Mouse (Mus musculus): ENCODE results near the gene Zmynd10. TPM values are rescaled to one million over a fixed set of nuclear protein-coding genes. Genes with fewer than 3 reads are reported as not detected.

Zmynd10 gene
- polyA plus RNA-seq, 3 experiments from 2014 or later = 1.8 to 2.9 (median 2.1) TPM

DNA sequence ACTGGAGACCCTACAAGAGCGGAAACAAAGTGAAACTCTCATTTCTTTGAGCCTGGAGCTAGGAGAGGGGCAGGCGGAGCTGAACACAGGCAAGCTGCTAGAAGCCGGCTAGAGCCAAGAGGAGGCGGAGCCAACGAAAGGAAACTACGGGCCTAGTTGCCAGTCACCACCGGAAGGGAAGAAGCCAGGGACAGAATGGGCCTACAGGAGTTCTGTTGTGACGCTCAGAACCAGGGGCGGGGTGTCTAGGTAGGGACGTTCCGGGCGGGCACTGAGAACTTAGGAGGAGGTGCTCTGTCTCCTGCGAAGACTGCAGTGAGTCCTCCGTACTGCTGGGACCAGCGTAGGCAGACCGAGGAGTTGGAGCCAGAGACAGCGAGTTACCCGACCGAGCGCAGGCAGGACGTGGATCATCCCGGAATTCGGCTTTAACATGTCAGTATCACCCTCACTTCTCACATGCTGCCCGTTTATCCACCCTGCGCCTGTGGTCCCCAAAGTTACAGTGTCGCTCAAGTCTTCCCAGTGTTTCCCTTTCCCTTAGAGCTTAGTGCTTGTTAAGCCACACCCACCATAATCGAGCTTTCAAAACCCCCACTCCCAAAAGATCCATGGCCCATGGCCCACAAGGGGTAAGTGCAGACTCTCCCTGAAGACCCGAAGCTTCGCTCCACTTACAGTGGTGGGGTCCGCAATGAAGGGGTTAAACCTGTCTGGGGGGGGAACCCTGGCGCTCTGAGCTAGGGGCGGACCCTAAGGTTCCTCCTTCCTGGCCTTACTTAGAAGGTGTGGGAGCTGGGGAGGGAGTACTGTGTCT is 33.6 kb downstream of the Zmynd10 start, which contains the start of gene Hyal3:
Gene Hyal3 (plus strand): TSS at position 318 of the 817 bp plus-strand sequence.
- peak; percentile 94 for ATAC-seq

DNA sequence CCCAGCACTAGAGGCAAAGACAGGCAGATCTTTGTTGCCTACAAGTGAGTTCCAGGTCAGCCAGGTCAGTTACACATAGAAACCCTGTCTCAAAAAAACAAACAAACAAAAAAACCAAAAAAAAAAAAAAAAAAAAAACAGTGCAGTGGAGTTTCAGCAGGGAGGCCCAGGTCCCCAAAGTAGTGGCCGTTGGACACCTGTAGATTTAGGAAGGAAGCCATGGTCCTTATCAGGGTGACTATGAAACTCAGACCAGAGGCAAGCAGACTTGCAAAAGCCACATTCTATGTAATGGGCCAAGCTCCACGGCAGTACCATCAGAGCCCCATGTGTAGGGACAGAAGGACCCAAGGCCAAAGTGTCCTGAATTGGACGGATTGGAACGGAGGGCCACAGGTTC is 34.5 kb downstream of the Zmynd10 start:
- no peak for ATAC-seq

DNA sequence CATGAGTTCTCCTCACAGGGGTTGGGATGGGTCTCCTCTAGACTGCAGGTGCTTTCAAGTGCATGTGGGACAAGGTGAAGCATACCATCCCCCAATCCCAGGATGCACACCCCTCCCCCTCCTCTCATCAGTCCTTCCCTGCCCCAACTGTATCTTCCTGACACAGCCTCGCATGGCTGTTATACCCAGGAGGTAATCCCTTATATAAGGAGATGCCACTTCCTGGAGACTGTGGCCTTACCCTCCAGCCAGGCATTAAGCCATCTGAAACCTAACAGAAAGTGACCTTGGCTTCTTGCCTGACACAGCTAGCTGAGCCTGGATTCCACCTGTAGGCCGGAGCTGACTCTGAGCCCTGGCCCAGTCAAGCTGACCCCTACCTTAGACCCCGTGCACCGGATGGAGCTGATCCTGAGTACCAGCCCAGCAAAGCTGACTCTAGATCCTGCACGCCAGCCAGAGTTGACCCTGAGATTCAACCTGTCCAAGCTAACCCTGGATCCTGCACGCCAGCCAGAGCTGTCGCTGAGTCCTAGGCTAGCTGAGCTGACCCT is 35.5 kb downstream of the Zmynd10 start:
- no peak for ATAC-seq

DNA sequence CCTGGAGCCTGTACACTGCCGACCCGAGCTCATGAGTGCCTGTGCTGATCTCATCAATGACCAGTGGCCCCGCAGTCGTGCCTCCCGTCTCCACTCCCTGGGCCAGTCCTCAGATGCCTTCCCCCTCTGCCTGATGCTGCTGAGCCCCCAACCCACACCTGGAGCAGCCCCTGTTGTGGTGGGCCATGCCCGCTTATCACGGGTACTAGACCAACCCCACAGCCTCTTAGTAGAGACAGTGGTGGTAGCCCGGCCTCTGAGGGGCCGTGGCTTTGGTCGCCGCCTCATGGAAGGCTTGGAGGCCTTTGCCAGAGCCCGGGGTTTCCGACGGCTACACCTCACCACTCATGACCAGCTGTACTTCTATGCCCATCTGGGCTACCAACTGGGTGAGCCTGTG is 36.1 kb downstream of the Zmynd10 start:
- no peak for ATAC-seq

DNA sequence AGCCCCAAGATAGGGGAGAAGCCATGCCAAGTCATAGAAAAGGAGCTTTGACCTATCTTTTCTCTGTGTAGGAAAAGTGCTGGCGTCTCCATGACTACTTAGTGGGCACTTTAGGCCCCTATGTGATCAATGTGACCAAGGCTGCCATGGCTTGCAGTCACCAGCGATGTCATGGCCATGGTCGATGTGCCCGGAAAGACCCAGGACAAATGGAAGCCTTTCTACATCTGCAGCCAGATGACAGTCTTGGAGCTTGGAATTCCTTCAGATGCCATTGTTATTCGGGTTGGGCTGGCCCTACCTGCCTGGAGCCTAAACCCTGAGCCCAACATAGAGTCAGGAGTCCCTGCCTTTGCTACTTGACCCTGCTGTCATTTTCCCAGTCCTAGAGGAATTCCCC is 39.4 kb downstream of the Zmynd10 start:
- ATAC-seq = no peak

DNA sequence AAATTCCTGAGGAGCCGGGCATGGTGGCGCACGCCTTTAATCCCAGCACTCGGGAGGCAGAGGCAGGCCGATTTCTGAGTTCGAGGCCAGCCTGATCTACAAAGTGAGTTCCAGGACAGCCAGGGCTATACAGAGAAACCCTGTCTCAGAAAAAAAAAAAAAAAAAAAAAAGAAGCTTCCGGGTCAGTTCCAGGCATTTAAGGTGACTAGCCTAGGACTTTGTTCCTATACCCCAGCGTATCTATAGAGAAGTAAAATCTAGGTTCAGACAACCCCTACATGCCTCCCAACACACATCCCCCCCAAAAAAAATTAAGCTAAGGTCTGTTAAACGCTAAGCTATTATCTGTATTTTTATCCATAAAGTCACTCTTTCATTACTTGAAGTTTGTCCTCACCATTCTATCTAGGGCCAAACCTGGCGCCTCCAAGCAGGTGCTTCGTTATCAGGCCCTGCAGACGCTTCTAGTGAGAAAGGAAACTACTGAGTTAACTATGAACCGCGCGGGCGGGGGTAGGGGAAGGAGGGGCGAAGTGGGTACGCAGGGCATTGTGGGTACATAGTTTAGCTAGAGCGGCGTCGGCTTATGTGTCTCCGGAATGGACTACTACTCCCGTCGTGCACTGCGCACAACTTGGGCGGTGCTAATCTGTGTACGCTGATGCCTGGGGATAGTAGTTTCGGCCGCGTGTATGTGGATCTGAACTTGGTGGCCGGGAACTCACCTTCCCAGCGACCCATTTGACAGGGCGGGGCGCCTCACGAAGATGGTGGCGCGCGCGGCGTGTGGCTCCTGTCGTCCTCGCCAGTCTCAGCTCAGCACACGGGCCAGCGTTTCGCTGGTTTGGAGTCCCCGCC is 40.1 kb downstream of the Zmynd10 start, which contains the start of gene Ifrd2:
Gene Ifrd2 (plus strand): TSS at position 669 of the 859 bp plus-strand sequence.
- ATAC-seq = peak; percentile 98

DNA sequence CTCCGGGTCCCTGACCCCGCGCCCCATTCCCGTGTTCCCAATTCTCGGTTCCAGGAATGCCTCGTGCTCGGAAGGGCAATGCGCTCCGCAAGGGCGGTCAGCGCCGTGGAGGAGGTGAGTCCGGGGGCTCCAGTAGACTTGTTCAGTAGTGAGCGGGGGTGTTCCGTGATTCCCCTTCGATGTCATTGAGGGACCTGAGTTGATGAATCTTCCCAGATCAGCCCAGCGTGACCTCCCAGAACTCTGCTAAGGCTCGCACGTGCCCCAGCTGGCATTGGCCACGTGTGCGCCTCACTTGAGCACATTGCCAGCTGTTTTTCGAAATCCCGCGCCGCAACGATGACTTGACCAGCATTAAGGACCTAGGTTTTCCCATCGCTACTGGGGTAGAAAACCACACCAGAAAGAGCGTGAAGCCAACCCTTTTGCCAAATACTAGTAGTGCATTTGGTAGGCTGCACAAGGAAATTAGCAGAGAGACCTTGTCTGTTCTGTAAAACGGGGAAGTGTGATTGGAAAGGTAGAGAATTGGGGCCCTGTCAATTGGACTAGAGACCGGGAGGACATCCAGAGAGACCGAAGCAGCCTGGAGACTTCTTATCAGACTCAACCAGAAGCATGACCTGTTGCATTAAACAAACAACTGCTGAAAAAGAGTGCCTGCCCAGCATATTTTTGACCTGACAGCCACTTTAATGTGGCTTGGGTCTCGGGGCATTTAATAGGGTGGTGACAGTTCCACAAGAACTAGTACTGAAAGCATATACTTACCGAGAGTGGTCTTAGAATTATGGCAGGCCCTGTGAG is 40.9 kb downstream of the Zmynd10 start:
- peak; percentile 4 for ATAC-seq

DNA sequence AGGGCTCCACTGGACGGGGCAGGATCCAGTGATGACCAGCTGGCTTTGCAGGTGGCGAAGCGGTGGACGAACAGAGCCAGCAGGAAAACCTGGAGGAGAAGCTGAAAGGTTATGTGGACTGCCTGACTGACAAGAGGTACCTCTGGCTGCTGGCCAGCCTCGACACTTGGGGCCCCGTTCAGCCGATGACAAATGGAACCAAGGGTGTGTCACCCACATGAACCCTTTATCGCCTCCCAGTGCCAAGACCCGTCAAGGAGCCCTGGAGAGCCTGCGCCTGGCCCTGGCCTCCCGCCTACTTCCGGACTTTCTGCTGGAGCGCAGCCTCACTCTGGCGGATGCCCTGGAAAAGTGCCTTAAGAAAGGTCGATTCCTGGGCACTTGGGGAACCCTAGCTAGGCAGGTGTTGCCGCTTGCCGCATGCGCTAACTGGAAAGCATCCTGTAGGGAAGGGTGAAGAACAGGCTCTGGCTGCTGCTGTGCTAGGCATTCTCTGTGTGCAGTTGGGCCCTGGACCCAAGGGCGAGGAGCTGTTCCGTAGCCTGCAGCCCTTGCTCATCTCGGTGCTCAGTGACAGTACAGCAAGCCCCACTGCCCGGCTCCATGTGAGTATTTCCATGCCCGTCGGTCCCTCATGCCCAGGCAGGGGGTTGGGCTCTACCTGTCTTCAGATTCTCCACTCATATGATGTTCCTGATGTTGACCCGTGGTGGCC is 43.1 kb downstream of the Zmynd10 start:
- ATAC-seq = no peak

DNA sequence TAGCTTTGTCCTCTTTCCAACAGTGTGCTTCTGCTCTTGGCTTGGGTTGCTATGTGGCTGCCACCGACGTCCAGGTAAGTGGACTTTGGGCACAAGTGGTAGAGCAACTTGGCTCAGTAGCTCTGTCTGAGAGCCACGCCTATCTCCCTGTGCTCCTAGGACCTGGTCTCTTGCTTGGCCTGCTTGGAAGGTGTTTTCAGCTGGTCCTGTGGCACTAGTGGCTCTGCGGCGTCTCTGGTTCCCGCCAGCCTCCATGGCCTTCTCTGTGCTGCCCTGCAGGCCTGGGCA is 43.6 kb downstream of the Zmynd10 start:
- no peak for ATAC-seq

DNA sequence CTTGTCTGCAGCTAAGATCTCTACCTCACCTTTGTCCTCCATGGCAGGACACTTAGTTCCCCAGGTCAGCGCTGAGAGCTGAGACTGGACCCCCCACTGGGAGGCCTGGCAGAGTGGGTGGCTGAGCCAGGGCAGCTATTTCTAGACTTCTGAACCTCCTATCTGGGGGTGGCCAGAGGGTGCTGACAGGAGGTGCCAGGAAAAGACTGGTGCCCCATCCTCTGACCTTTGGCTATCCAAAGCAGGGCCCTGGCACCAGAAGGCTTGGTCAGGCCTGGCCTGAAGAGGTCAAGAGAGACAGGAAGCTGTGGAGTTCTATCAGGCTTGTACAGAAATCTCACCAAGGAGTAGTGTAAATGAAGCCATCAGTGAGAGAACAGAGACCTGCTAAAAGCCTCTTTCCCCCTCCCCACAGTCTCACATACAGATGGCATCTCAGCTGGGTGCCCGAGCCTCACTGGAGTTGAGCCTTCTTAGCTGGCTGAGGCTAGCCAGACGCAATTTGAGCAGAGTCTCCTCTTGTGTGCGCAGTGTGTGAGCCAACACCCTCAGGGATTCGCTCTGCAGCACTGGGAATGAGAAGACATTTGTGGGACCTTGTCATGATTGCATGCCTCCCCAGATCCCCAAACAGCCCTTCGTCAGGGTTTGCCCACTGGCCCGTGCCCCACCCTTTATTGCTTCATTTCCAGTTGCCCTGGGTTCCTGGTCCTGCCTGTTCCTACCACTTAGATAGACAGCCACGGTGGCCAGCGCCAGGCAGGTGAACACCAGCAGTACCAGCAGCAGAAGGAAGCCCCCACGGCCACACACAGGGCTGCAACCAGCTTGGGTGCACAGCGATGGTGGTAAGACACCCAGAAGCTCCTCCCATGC is 46.2 kb downstream of the Zmynd10 start:
- no peak for ATAC-seq

DNA sequence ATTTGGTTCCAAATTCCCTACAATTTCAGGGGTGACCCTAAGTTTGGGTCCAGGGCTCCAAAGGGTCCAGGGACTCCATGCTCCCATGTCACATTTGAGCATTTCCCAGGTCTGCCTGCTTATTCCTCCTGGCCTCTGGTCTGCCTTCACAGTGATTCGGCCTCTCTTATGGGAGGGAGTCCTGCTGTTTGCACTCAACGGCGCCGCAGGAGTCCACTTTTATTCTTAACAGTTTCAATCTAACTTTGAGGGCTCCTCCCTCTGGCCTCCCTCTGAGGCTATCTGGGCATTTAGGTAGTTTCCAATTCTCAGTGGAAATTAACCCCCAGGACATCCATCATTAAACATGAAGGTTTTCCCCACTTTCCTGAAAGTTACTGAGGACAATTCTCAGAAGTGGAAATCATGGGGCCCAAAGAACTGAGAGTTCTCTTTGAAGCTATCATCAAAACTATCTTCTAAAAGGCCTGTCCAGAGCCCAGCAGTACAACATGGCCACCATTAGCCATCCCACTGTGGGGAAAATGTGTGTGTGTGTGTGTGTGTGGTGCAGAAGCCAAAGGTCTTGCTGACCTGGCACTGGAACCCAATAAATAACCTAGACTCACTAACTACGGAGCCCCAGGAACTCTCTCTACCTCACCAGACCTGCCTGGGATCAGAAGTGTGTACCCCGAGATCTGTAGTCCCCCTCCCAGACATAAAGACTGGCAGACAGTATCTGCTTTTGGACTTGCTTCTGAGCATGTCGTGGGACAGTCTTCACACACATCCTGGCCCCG is 47.4 kb downstream of the Zmynd10 start:
- no peak for ATAC-seq

DNA sequence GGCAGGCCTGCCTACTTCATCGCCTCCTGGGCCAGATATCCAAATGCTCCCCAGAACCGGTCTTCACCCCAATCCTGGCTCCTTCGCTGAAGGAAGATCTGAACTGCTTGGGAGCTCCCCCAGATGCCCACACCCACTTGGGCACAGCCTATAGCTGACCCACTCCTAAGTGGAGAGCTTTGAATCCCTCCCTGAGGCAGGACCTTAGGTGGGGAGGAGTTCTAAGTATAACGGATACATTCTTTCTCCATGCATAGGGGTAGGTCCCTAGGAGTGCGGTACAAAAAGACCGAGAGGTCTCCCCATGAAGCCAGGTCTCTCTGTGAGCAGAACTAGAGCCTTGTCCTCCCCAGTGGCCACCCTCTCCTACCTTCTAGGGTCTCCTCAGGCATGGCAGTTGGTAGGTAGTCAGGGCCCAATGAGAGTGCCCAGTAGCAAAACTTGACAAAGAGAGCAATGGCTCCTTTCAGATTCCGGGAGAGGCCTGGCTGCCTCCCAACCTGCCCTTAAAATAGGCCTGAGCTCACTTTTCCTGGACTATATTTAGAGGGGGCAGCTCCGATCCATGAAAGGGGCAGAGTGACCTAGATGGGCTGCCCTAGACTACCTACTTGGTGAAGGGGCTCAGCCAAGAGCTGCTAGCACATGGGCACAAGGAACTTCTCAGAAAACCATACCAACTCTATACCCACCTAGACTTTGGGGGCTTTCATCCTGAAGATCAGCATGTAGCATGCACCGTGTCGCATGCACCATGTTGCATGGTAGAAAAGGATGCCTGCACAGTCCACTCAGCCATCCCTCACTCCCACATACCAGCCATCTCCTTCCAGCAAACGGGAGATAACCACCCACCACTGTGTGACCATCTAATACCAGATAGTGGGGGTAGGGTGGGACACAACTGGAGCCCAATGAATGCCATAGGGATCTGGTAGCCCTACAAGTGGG is 49.8 kb downstream of the Zmynd10 start:
- no peak for ATAC-seq

DNA sequence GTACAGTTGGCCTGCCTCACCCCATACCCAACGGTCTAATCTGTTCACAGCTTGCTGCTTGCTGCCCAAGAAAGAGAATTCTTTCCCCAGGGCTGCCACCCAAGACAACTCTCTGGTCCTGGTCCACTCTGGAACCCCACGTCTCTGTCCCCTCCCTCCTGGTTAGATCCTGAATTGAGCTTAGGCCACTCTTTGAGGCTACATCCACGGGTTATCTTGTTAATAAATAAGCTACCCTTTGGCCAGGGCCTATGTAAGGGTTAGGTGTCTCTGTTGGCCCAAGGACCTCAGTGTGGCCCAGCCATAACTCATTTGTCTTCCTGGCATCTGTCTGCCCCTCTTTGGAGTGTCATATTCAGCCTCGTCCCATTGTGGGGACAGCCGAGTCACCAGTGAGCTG is 51.3 kb downstream of the Zmynd10 start:
- no peak for ATAC-seq

DNA sequence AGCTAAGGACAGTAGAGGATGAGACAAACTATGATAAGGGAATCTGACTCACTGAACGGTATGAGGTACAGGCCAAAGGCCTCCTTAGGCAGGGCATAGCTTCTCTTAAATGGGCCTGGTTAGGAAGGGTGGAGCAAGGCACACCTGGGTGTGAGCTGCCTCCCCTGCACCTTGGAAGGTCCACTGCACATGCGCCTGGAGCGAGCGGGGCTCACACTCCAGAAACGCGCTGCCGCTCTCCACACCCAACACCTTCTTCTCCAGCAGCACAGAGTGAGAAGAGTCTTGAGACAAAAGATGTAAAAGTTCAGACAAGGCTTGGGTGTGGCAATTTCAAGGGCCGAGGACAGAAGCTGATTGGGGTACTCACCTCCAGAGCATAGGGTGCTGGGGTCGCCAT is 52.3 kb downstream of the Zmynd10 start:
- no peak for ATAC-seq

DNA sequence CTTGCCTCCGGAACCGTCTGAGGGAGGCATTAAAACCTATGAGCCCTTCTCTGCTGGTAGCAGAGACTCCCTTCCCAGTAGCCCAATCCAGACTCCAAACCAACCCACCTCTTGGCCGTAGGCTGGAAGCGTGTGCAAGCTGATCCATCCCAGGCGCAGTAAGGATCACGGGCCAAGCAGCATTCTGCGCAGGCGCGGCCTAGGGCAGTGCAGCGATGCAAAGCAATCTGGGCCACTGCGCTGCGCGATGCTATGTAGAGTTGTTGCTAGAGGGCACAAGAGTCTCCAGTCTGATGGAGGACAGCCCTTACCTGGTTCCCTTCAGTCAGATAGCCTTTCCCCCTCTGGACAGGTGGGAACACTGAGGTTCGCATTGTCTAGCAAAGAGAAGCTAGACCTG is 52.7 kb downstream of the Zmynd10 start:
- no peak for ATAC-seq

DNA sequence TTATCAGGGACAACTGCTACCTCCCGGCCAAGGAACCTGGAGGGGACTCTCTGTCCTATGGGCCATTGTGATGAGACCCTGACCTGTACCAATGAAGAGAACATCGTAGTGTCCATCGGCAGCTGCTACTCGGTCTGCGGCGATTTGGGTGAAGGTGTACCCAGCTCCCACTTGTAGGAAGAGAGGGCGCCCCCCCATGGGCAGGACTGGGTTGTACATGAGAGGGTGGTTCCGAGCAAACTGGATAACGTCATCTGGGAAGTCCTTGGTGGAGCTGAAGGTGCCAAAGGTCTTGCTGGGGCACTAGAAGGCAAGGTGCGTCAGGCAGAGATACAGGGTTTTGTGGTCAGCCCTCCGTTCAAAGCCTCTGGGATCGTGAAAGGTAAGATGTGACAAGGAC is 53.6 kb downstream of the Zmynd10 start:
- ATAC-seq = no peak

Measured in inflammation-experienced regulatory T-cells, adult 6 months (primary cell).